Mouse (Mus musculus) small intestine, adult 2 months (tissue): ENCODE data around the gene Noct. TPM values are rescaled to one million over a fixed set of nuclear protein-coding genes. Genes with fewer than 3 reads are reported as not detected.
A peak's percentile ranks its signal among the peaks of the same experiment; 100 is the strongest.
"Not testable (repeated sequence)": the region's sequence is repeated elsewhere in the genome, so short reads cannot be mapped to it uniquely, and the experiment has no call there.

Source experiments
- H3K27ac ChIP-seq: fragments of 200-500 bp; 2 replicates; pipeline ENCODE4 v1.5.1; 2012; ENCODE audit warnings: low read depth, low read length, control low read depth, inconsistent platforms; ENCODE audit not compliant: insufficient read depth
- H3K27me3 ChIP-seq: fragments of 200-500 bp; 2 replicates; pipeline ENCODE4 v1.6.1; 2012; ENCODE audit warnings: mild to moderate bottlenecking, moderate library complexity, low read length, inconsistent platforms; ENCODE audit not compliant: control insufficient read depth, insufficient read depth
- H3K36me3 ChIP-seq: fragments of 200-500 bp; 2 replicates; pipeline ENCODE4 v1.6.1; 2012; ENCODE audit warnings: mild to moderate bottlenecking, low read length, control low read depth, inconsistent platforms; ENCODE audit not compliant: control insufficient read depth, insufficient read depth
- H3K4me1 ChIP-seq: fragments of 200-500 bp; 2 replicates; pipeline ENCODE4 v1.6.1; 2012; ENCODE audit warnings: low read length, inconsistent platforms, mixed read lengths; ENCODE audit not compliant: control insufficient read depth, insufficient read depth, insufficient read length
- H3K4me3 ChIP-seq: fragments of 200-500 bp; 2 replicates; pipeline ENCODE4 v1.5.1; 2012; ENCODE audit warnings: low read depth, mild to moderate bottlenecking, control low read depth, inconsistent platforms, low read length, moderate library complexity
- CTCF ChIP-seq: fragments of 200-500 bp; IDR thresholded peaks from 2 replicates; pipeline ENCODE4 v1.5.1; 2012; ENCODE audit warnings: low read depth, mild to moderate bottlenecking, control low read depth, inconsistent platforms, low read length, moderate library complexity, mixed read lengths; ENCODE audit not compliant: insufficient replicate concordance, insufficient read length; ENCODE audit errors: extremely low read depth
- POLR2A ChIP-seq: fragments of 200-500 bp; IDR thresholded peaks from 2 replicates; pipeline ENCODE4 v1.6.1; 2012; ENCODE audit warnings: low read depth, mild to moderate bottlenecking, control low read depth, inconsistent platforms, low read length, moderate library complexity
- WGBS: fragments of 180-500 bp; shearing (Covaris S2); methylation state at CpG from one replicate; pipeline ENCODE4 v1.1.7; 2018; 5-methylcytosine and 5-hydroxymethylcytosine counted together
- polyA plus RNA-seq: library from polyadenylated mRNA; depleted of rRNA; stranded (reverse); fragments of >200 nt; gene quantifications from 2 replicates; pipeline ENCODE4 v1.2.3, GENCODE M21; 2012; rRNA removed

Gene Noct
- 19.2 and 56.2 TPM in 2 replicates for polyA plus RNA-seq

DNA sequence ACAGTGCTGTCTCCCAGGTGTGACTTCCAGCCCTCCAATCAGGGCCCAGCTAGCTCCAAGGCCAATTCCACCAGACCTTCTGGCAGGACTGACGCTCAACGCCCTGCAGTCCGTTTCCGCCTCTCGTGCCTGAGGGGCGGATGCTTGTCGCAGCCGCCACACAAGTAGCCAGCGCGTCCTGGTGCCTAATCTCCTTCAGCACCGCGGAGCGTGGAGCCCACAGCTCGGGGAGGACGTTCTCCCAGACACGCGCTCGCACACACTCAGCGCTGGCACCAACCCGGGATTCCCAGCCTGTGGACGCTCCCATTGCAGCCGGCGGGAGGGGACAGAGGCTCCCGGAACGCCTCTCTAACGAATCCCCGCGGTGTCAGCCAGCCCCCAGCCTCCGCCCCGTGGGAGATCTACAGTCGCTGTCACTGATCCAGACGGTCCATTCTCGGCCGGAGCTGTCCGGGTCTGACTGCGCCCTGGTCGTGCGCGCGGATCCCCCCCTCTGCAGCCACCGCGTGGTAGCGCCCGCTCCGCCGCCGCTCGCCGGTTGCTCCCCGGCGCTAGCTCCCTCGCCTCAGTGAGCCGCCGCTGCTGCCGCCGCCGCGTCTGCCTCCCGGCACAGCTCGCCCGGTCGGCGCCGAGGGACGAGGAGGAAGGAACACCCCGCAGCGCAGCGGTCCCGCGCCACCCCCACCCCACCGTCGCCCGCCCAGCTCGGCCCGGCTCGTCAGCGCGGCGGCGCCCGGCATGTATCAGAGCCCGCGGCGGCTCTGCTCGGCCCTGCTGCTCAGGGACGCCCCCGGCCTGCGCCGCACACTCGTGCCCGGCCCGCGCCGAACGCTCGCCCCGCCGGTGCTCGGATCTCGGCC is at the start of gene Noct:
Gene Noct (plus strand): TSS at position 85 of the 863 bp plus-strand sequence.
- peak within 1 kb of the TSS; percentile 96 for H3K27ac ChIP-seq
- H3K4me1 ChIP-seq, result peaks cover 12% of the 10 kb centered on the region; the same call in 1 of the 2 replicates
- peak within 1 kb of the TSS; percentile 100 for H3K4me3 ChIP-seq
- H3K36me3 ChIP-seq, result 0 out of 2 replicates have a peak, but pooled peaks cover 4% of the 10 kb centered on the region
- WGBS, result under 1% methylated on average over 97 of the region's 100 CpGs
- TF ChIP-seq CTCF (no peak), POLR2A (peak; percentile 70)
- H3K27me3 ChIP-seq, result no peaks in the 10 kb centered on the region

GRCm38 (mm10) chr3:51178158-51178557 is 46.1 kb upstream of the Noct start:
- Histone ChIP-seq H3K36me3 (no peaks in the 10 kb centered on the region), H3K27ac (no peak overlapping the region), H3K4me1 (no peaks in the 10 kb centered on the region), H3K4me3 (no peak overlapping the region), H3K27me3 (no peaks in the 10 kb centered on the region)
- TF ChIP-seq POLR2A, result no peak
- no peak for TF ChIP-seq CTCF
- WGBS, result 53% methylated on average over 10 of the region's 10 CpGs

DNA sequence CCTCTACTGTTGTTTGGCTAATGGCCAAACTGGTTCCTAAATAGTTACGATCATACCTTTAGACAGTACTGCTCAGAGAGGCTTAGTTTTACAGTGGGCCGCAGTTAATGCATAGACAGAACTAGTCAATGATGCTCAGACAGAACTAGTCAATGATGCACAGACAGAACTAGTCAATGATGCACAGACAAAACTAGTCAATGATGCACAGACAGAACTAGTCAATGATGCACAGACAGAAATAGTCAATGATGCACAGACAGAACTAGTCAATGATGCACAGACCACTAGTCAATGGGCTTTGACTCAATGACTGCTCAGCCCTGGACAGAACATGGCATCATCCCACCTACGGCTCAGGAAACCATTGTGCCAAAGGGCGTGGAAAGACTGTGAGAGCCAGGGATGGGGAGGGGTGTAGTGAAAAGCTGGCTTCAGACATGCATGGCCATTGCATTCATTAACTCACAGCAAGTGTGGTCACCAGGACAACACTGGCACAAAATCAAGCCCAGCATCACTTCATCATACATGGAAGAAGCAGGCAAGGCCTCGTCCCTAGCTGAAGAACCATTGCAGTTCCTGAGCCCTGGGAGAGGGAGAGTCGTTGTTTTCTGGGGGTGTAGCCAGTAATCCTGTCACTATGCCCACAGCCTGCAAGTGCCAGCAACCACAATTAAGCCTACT is 44.6 kb upstream of the Noct start:
- Histone ChIP-seq H3K4me1 (no peaks in the 10 kb centered on the region), H3K36me3 (no peaks in the 10 kb centered on the region), H3K4me3 (no peak overlapping the region), H3K27ac (no peak overlapping the region), H3K27me3 (no peaks in the 10 kb centered on the region)
- 87% methylated on average over 6 of the region's 6 CpGs for WGBS
- TF ChIP-seq CTCF, result no peak
- no peak for TF ChIP-seq POLR2A

DNA sequence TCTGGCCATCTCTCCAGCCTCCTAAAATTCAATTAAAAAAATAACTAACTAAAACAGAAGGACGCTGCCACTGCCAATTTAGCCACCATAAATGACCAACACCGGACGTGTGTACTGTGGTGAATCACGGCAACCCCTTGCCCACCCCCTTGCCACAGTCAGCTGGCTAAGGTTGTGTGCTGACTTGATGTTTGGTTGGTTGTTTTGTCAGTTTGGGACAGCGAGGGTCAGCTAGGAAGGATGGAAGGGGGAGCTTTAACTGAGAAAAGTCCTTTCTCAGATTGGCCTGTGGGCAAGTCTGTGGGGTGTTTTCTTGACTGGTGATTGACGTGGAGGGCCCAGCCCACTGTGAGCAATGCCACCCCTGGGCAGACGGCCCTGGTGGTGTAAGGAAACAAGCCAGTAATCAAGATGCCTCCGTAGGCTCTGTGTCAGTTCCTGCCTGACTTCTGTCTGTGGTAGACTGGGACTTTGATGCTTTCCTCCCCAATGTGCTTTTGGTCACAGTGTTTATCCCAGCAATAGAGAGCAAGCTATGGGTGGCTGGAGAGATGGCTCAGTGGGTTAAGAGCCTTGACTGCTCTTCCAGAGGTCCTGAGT is 43.8 kb upstream of the Noct start:
- H3K27me3 ChIP-seq, result no peaks in the 10 kb centered on the region
- H3K36me3 ChIP-seq, result no peaks in the 10 kb centered on the region
- TF ChIP-seq CTCF (no peak), POLR2A (no peak)
- H3K4me3 ChIP-seq, result no peak overlapping the region
- H3K4me1 ChIP-seq, result no peaks in the 10 kb centered on the region; the same call in 1 of the 2 replicates
- 77% methylated on average over 8 of the region's 8 CpGs for WGBS
- no peak overlapping the region for H3K27ac ChIP-seq

GRCm38 (mm10) chr3:51182455-51182854 is 41.8 kb upstream of the Noct start:
- WGBS, result 79% methylated on average over 5 of the region's 5 CpGs

GRCm38 (mm10) chr3:51183508-51183907 is 40.7 kb upstream of the Noct start:
- H3K27me3 ChIP-seq, H3K4me3 ChIP-seq, H3K36me3 ChIP-seq, H3K27ac ChIP-seq, H3K4me1 ChIP-seq: not testable (repeated sequence)
- 48% methylated on average over 1 of the region's 1 CpGs for WGBS

More at GRCm38 (mm10) chr3:51182455-51182854, 41.8 kb upstream of the Noct start:
- Histone ChIP-seq H3K27me3 (no peaks in the 10 kb centered on the region), H3K4me3 (no peak overlapping the region), H3K27ac (no peak overlapping the region), H3K4me1 (no peaks in the 10 kb centered on the region; the same call in 1 of the 2 replicates), H3K36me3 (no peaks in the 10 kb centered on the region)
- no peak for TF ChIP-seq CTCF
- TF ChIP-seq POLR2A, result no peak

DNA sequence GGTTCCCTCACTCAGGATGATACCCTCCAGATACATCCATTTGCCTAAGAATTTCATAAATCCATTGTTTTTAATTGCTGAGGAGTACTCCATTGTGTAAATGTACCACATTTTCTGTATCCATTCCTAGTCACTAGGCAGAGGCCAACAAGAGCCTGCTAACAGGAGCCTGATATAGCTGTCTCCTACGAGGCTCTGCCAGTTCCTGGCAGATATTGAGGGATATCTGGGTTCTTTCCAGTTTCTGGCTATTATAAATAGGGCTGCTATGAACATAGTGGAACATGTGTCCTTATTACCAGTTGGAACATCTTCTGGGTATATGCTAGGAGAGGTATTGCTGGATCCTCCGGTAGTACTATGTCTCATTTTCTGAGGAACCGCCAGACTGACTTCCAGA is 40.3 kb upstream of the Noct start:
- not testable (repeated sequence) for H3K4me1 ChIP-seq, H3K27me3 ChIP-seq, H3K36me3 ChIP-seq, H3K27ac ChIP-seq, H3K4me3 ChIP-seq
- WGBS, result 78% methylated on average over 3 of the region's 3 CpGs
